Mouse (Mus musculus) thymus, postnatal 4 days (tissue): ENCODE results near the gene Fads6.

Experiments used
- DNase-seq: peaks from one replicate; pipeline ENCODE4 v3.0.0; 2021

The Fads6 gene

DNA sequence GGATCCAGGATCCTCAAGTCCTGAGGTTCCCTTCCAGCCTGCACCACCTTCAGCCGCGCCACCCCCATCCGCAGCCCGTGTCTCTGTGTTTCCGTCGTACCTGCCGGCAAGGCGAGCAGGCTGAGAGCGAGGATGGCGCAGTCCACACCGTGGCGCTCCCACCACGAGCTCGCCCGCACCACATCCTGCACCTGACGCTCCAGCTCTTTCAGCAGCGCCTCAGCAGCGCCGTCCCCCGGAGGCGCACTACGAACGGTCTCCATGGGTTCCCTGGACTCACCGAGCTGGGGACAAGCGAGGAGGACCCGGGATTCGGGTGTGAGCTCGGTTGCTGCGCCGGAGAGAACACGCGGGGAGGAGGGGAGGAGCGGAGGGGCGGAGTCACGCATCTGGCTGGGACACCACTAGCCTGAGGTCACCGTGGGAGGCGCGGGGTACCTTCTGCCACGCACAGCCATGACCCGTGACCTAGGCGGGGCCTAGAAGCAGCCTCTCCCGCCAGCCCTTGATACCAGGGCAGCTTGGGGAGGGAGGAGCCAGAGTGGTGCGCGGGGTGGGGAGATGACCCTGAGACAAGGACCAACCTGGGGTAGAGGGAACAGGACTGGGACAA is at the start of gene Fads6:
Gene Fads6, minus strand, starts transcription at position 450 of the 613 bp plus-strand sequence.
- DNase-seq = peak; percentile 86

DNA sequence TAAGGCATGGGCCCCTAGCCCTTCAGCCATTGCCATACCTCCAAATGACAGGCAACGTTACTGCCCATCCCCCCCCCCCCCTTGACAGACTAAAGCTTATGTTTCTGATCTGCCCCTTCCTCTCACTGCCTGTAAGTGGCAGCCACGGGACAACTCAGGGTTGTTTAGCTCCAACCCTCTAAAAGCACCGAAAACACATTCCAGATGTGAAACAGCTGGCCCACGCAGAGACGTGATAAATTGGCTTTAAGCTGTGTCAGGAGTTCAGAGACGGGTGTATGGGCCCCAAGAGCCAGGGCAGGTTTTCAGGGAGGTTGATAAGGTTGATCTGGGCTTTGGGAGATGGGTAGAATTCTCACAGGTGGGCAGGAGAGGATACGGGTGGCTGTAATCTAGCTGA is 48.1 kb upstream of the Fads6 start:
- DNase-seq = no peak

DNA sequence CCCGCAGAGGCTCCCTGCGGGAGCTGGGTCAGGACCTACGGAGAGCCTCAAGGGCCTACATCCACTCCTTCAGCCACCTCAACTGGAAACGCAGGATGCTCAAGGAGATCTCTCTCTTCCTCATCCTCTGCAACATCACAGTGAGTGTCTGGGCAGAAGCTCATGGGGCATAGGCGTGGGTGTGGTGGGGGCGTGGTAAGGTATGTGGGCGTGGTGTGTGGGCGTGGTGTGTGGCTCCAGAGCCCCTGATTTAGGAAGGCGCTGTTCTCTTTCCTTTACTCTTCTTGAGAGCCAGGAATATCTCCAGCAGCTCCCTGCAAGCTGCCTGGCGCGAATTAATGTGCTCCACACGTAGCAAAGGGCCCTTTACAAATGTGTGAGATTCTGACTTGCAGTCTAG is 47.5 kb upstream of the Fads6 start:
- DNase-seq = peak; percentile 61

DNA sequence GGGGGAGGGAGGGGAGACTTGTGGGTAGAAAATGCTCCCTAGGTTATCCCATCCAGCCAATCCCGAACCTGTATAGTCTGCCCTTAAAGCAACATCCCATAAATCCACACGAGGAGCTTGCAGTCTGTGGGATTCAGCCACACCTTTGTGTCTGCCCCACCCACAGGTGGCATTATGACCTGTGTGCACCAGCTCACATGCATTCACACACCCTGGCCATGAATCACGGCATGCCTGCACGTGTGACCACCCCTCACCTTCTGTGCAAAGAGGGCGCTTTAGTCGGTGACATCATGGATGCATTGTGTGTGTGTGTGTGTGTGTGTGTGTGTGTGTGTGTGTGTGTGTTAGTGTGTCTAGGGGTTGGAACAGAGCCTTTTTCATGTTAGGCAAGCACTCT is 44.4 kb upstream of the Fads6 start:
- no peak for DNase-seq

GRCm38 (mm10) chr11:115341246-115341645 is 43.8 kb upstream of the Fads6 start:
- DNase-seq = no peak

- no peak for DNase-seq
These were observed 40.4 kb upstream of the Fads6 start for GRCm38 (mm10) chr11:115337826-115338225.

GRCm38 (mm10) chr11:115337350-115337749 is 39.9 kb upstream of the Fads6 start:
- DNase-seq = no peak

DNA sequence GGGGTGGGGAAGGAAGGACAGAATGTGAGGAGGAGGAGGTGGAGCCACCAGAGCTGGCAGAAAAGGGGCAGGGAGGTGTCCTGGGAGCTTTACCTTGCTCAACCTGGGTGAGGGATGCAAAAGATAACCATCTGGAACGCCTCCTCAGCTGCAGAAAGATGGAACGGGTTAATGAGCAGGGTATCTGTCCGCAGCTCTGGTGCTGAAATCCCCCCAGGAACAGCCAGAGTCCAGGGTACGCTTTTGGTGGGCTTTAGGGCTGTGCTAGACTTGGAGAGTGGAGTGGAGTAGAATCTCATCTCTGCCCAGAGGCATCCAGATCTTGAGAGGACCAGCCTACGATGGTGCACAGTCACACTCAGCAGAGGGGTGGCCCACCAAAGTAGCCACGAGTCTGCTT is 38.7 kb upstream of the Fads6 start:
- DNase-seq = no peak

- DNase-seq = no peak
These were observed 37.8 kb upstream of the Fads6 start for GRCm38 (mm10) chr11:115335223-115335622.

DNA sequence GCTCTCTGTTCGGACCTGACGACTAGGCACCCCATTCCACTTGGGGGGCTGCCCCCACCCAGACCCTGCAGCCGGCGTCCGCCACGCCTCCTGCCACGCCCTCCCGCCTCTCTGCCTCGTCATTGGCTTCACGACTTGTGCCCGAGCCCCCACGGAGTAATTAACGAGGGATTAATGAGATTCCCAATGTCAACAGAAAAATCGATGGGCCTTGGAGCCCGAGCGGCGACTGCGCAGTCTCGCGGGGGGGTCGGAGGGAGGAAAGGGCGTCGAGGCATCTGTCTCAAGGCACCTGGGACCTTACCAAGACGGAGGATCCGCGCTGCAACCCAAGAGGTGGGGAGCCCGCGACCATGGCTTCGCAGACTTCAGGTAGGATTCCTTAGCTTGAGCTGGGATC is 37.1 kb upstream of the Fads6 start, which contains the start of gene Otop3:
Gene Otop3, plus strand, starts transcription at position 201 of the 400 bp plus-strand sequence.
- DNase-seq = no peak

DNA sequence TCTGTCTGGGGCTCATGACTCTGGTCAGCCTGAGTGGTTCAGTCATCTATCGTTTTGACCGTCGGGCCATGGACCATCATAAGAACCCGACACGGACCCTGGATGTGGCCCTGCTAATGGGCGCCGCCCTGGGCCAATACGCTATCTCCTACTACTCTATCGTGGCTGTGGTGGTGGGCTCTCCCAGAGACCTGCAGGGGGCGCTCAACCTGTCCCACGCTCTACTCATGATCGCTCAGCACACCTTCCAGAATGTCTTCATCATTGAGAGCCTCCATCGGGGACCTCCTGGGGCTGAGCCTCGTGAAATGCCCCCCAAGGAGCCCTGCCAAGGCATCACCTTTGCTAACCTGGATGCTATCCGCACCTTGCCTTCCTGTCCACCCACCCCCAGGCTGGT is 31.9 kb upstream of the Fads6 start:
- peak; percentile 77 for DNase-seq

- DNase-seq = no peak
These were observed 29.3 kb upstream of the Fads6 start for GRCm38 (mm10) chr11:115326730-115327129.

GRCm38 (mm10) chr11:115323354-115323753 is 25.9 kb upstream of the Fads6 start:
- no peak for DNase-seq

- DNase-seq = peak; percentile 82
These were observed 24.6 kb upstream of the Fads6 start, which contains the start of gene Ush1g for GRCm38 (mm10) chr11:115321906-115322693. TSS of gene Ush1g (minus strand) at chr11:115322041.

GRCm38 (mm10) chr11:115319704-115320383 is 22.4 kb upstream of the Fads6 start:
- no peak for DNase-seq

GRCm38 (mm10) chr11:115318245-115319027 is 21.0 kb upstream of the Fads6 start:
- no peak for DNase-seq

DNA sequence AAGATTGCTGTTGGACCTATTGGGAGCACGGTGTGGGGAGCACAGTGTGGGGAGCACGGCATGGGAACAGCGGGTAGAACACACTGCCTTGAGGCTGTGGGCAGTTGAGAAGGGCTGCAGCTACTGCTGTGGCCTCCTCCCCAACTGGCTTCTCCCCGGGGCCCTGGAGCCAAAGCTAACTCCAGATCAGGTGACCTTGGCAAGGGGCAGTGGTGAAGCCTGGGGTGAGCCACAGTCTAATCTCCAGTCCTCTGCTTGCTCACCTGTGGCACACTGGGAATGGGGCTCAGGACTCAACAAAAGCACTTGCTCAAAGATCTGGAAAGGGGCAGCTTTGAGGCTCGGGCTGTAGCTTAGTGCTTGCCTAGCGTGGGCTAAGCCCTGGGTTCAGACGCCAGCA is 19.7 kb upstream of the Fads6 start:
- DNase-seq = no peak

- no peak for DNase-seq
These were observed 16.8 kb upstream of the Fads6 start for GRCm38 (mm10) chr11:115314249-115314648.

DNA sequence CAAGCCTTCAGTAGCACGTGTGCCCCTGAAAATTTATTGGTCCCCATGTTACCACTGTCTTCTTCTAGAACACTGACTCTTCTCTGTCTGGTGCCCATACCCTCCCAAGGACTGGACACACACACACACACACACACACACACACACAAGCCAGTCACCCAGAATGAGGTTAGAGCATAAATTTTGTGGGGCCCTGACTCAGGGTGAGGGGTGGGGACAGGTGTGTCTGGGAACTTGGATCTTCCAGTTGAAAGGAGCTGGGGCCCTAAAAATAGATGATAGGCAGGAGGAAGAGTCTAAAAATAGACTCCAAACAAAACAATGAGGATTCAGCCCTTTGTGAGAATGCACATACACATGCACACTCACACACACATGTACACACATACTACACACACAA is 11.3 kb upstream of the Fads6 start:
- DNase-seq = no peak

- DNase-seq = no peak
These were observed 9.4 kb upstream of the Fads6 start, which contains the start of gene Otop2 for GRCm38 (mm10) chr11:115306863-115307262. TSS of gene Otop2 (plus strand) at chr11:115307163.

GRCm38 (mm10) chr11:115303167-115303566 is 5.7 kb upstream of the Fads6 start:
- DNase-seq = no peak

- no peak for DNase-seq
These were observed 3.9 kb upstream of the Fads6 start for GRCm38 (mm10) chr11:115301351-115301750.

- DNase-seq = no peak
These were observed 3.3 kb upstream of the Fads6 start for GRCm38 (mm10) chr11:115300745-115301144.
